Mouse (Mus musculus): ENCODE results near the gene Map3k13. TPM values are rescaled to one million over a fixed set of nuclear protein-coding genes. Genes with fewer than 3 reads are reported as not detected.
"Not testable (repeated sequence)": the region's sequence is repeated elsewhere in the genome, so short reads cannot be mapped to it uniquely, and the experiment has no call there.

The Map3k13 gene
- total RNA-seq (2021), result 1 to 10 TPM in 1 of 2 experiments, under 1 TPM in 1; 0.89 to 1.3 TPM

DNA sequence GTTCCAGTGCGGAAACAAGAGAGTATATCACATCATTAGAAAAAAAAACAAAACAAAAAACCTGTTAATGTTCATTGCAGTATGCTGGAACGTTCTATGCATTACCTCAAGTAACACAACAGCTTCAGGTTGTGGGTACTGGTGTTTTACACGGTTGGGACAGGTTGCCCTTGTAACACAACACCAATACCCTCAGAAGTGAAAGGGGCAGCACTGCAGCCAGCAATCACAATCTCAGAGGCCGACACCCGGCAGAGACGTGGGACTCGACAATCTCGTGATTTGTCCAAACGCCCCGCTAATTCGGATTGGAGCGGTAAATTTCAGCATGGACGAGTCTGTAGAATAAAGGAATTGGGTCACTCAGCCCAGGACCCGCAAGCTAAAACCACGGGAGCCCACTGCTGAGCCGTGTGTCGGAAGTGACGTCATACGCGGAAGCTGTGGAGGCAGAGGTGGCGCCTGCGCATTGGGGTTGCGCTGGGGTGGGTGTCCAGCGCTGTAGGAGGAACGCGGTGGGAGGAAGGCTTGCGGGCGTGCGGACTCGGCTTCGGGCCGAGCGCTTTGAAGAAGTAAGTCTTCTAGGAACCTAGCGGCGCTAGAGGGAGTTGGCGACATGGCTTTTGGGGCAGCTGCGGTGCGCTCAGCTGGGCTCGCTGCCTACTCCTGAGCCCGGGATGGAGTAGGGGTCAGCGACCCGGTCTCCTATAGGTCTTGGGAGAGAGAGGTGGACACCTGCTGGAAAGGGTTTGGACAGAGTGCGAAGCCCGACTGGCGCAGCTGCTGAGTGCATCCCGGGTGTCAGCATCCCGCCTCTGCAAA, at the start of gene Map3k13:
TSS of gene Map3k13 (plus strand) at position 472 of the 822 bp plus-strand sequence.
- intact Hi-C loops (cut with DNase I), result no loop called here
- peak; percentile 95 to 98 for DNase-seq

DNA sequence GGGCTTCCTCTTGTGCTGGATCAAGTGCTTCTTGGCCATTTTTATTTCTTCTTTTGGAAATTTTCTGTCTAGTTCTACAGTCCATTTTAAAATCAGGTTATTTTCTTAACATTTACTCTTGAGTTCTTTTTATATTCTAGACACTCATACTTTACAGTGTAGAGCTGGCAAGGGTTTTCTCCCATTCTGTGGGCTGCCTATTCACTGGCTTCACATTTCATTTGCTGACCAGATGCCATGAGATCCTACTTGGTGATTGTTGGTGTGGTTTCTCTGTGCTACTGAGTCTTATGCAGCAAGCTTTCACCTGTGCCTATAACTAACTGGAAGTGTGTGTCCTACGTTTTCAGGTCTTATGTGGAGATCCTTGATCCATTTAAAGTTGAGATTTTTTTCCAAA, 35.7 kb upstream of the Map3k13 start:
- intact Hi-C loops (cut with DNase I), result no loop called here
- DNase-seq, result no peak

DNA sequence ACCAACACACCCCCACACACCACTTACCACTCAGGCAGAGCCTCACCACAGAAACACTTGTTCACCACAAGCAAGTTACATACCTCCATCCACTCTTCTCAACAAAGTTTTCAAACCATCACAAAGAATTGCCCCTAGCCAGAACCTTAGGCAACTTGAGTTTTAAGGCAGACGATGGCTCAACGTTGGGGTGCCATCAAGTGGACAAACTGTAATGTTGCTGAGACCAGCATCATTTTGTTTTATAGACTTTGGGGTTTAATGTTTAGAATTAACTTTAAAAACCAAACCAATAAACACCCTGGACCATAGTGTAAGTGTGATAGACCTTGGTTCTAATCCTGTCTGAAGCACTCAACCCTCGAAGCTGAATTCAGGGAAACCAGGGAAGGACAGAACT, 25.9 kb upstream of the Map3k13 start:
- intact Hi-C loops (cut with DNase I), result loop anchor here (5.0 kb wide), 2 partner anchors 231 to 281 kb away; no protein-coding TSS in a partner anchor
- DNase-seq, result peak in 1 of 2 experiments; percentile 15

DNA sequence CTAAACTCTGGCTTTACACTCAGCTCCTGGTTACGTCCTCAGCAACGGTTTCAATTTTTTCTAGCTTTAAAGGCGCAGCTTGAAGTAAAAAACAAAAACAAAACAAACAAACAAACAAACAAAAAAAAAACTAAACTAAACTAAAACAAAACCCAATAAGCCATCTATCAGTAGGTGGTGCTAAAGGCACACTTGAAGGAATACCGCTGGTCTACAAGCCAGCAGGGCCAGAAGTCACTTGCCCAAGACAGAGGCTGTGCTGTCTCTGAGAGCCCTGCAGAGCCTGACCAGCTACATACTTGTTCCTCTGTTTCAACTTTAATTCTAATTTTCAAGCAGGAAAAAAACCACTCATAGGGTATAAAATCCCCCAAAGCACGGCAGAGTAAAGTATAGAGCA, 24.5 kb upstream of the Map3k13 start:
- DNase-seq, result peak in 1 of 2 experiments; percentile 30
- intact Hi-C loops (cut with DNase I), result loop anchor here (1.0 to 5.0 kb wide), 3 partner anchors 46 to 282 kb away; no protein-coding TSS in a partner anchor

DNA sequence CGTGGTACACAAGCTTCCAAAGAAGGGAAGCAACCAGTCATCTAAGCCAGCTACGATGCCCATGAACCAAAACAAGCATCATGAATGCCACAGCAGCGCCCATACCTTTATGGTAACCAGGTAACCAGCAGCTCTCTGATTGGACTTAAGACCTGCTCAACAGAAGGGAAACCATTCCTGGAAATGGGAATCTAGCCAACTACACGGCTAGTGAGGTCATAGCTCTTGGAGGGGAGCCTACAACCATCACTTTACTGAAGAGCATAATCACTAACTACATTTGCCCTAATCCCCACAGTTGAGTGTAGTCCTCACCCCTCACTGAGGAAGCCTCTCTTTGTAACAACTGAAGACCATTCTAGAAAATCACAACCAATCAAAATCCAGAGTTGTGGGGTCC, 19.4 kb upstream of the Map3k13 start:
- intact Hi-C loops (cut with DNase I), result no loop called here
- no peak for DNase-seq

- DNase-seq, result peak; percentile 42 to 53
- intact Hi-C loops (cut with DNase I), result no loop called here
Observed at GRCm38 (mm10) chr16:21778293-21778866, 15.8 kb upstream of the Map3k13 start.

DNA sequence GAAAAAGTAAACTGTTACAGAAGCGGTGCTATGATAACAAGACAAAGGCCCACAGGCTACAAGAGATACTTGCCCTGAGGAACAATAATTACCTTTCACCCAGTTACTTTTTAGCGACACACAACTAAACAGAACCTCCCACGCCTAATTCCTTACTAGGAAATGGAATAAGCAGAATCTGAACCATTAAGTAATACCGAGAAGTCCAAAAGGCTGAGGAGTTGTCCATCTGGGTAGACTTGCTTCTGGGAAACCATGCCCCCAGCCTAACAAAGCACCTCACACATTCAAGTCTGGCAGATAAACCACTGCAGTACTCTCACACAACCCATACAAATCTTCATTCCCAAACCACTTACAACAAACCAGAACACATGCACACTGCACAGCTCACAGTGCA, 15.0 kb upstream of the Map3k13 start:
- no peak for DNase-seq
- intact Hi-C loops (cut with DNase I), result no loop called here

DNA sequence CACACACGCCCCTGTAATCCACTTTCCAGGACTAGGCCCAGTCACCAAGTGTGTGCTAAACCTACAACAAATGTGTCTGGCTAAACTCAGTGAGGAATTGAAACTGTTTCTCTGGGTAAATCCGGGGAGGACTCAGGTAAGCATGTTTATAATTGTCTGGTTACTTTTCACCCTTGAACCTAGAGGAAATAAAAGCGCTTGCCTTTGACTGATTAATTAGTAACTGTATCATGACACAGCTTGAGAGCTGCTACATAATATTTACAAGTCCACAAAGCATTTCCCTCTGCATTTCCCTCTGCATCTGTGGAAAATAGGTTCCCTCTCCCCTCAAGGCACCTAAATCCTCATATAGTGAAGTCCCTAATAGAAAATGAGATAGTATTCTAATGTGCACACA, 12.9 kb upstream of the Map3k13 start:
- intact Hi-C loops (cut with DNase I), result no loop called here
- DNase-seq, result no peak

- no peak for DNase-seq
- intact Hi-C loops (cut with DNase I), result no loop called here
Observed at GRCm38 (mm10) chr16:21781895-21782294, 12.3 kb upstream of the Map3k13 start.

- intact Hi-C loops (cut with DNase I), result no loop called here
- DNase-seq, result no peak
Observed at GRCm38 (mm10) chr16:21782807-21783206, 11.3 kb upstream of the Map3k13 start.

- intact Hi-C loops (cut with DNase I), result no loop called here
- DNase-seq, result no peak
Observed at GRCm38 (mm10) chr16:21785000-21785399, 9.1 kb upstream of the Map3k13 start.

DNA sequence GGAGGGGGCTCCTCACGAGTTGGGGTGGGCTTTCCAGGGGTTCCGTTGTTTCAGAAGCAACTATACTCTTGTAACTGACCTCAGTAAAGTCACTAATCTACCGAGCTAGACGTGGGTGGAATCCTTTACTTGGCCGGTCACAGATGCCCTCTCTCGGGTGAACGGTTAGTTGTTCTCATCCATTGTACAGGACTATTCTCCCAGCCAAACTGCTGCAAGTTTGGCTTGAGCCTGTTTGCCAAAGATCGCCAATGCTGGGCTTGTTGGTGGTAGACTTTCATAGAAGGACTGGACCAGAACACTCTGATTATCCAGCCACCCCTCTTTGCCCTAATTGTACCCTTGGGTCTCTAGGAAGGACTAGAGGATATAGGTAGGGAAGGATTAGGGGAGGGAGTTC, 7.8 kb upstream of the Map3k13 start:
- no peak for DNase-seq
- intact Hi-C loops (cut with DNase I), result no loop called here

GRCm38 (mm10) chr16:21787516-21788353, 6.4 kb upstream of the Map3k13 start, which contains the start of gene Ehhadh:
Gene Ehhadh, minus strand, starts transcription at chr16:21787807.
- DNase-seq, result peak; percentile 82 to 83
- intact Hi-C loops (cut with DNase I), result no loop called here

DNA sequence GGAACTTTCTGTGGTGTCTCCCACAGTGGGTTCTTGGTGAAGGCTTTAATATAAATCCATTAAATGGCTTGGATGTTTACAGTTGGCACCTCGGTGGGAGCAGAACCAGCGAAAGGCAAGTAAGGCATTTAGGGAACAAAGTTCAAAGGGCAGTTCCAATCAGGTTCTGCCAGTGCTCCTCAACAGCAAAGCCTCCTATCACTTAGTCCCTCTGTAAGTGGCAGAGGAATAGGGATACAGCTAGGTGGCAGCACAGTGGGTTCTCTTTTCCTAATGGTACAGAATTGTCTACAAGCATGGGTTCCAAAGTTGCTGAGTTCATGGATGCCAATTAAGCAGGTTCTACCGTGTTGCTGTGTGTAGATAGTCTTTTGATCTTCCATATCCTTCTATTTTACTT, 5.6 kb upstream of the Map3k13 start:
- intact Hi-C loops (cut with DNase I), result no loop called here
- DNase-seq, result no peak

GRCm38 (mm10) chr16:21789180-21789579, 5.0 kb upstream of the Map3k13 start:
- intact Hi-C loops (cut with DNase I), result no loop called here
- no peak for DNase-seq

DNA sequence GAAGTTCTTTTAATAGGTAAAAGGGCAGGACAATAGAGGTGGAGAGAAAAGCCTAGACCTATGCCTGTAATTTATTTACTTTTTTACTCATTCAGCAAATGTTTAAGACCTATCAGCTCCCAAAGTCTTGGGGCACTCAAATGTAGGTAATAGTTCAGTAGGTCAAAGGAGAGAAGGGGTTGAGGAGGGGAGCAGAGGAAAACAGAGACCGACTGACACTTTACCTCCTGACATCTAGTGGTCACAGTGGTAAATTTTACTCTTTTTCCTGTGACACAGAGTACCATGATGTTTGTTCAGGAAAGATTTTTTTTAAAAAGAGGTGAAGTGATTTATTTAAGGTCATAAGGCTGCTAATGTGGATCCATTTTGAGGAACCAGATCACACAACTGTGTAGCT, 3.7 kb upstream of the Map3k13 start:
- no peak for DNase-seq
- intact Hi-C loops (cut with DNase I), result no loop called here

- intact Hi-C loops (cut with DNase I), result no loop called here
- DNase-seq, result no peak
Observed at GRCm38 (mm10) chr16:21791779-21792178, 2.4 kb upstream of the Map3k13 start.

DNA sequence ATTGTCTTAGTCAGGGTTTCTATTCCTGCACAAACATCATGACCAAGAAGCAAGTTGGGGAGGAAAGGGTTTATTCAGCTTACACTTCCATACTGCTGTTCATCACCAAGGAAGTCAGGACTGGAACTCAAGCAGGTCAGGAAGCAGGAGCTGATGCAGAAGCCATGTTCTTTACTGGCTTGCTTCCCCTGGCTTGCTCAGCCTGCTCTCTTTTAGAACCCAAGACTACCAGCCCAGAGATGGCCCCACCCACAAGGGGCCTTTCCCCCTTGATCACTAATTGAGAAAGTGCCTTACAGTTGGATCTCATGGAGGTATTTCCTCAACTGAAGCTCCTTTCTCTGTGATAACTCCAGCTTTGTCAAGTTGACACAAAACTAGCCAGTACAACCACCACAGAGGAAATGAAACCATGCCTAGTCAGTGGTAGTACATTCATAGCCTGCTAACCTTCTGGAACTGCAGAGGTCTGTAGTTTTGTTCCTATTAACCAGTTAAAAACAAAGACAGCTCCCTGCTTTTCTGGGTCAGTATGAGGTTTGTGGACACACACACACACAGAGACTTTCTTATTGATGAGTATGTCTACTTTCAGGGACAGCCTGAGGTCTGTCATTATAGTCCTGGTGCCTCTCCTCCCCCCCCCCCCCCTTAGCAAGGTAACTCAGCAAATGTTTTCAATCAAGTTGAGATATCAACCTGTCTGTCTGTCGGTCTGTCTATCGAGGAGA, 901 bp upstream of the Map3k13 start:
- DNase-seq; intact Hi-C loops (cut with DNase I): not testable (repeated sequence)

GRCm38 (mm10) chr16:21794697-21795045, 525 bp downstream of the Map3k13 start:
- no peak for DNase-seq
- intact Hi-C loops (cut with DNase I), result no loop called here

DNA sequence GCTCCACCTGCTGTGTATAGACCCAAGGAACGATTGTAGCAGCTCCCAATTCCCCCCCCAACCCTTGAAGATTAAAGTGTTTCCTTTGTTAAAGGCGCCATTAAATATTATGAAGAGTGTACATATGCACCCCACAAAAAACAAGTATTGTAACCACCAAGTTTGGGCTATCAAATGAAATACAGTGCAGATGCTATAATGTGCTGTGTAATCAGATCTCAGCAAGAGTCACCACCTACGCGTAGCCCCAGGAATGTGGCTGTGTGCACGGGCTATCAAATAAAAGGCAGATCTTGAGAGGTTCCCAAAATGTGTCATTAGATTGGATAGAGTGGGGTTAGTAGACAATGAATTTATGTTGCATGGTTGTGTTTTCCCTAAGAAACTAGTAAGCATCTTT, 925 bp downstream of the Map3k13 start:
- DNase-seq, result no peak
- intact Hi-C loops (cut with DNase I), result no loop called here

DNA sequence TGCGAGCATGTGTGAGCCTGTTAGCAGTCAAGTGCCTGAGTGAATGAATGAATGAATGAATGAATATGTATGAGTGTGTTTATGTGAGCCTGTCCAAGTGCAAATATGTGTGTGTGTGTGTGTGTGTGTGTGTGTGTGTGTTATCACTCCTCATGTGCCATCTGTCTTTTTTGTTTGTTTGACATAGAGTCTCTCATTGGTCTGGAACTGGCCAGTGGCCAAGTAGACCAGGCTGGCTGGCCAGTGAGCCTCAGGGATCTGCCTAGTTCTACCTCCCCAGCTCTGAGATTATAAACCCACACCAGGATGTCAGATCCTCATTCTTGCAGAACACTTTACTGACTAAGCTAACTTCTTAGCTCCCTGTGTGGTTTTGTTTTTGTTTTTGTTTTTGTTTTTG, 10.1 kb downstream of the Map3k13 start:
- DNase-seq, result no peak
- intact Hi-C loops (cut with DNase I), result no loop called here

All from heart, postnatal 10 days (tissue).